Mouse (Mus musculus) adrenal gland, adult 2 months (tissue): ENCODE results near the gene Tmem212. TPM values are rescaled to one million over a fixed set of nuclear protein-coding genes. Genes with fewer than 3 reads are reported as not detected.

ENCODE experiments used
- DNase-seq: peaks from one replicate; pipeline ENCODE4 v3.0.0; 2021
- polyA plus RNA-seq: library from polyadenylated mRNA; depleted of rRNA; stranded (reverse); fragments of >200 nt; gene quantifications from 2 replicates; pipeline ENCODE4 v1.2.3, GENCODE M21; 2012; rRNA removed
- total RNA-seq, 2 experiments: library from RNA; stranded (reverse); gene quantifications; 2 replicates each; pipeline ENCODE4 v1.2.3; 2021

Gene Tmem212
- total and polyA plus RNA-seq, 3 experiments = not detected

DNA sequence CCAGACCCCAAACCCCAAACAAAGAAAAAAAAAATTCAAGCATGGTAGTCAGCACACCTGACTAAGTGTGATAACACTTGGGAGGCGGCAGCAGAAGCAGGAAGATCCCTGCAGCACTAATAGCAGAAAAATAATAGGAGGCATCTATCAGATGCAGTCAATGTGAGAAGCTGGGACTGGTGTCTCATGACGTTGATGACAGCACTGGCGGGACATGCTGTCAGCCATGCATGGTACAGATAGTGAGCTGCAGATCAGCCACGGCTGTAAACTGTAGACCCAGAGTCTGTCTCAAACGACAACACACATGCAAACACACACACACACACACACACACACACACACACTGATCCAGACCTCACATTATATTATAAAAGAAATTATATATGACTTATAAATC lies 52.9 kb downstream of the Tmem212 start:
- DNase-seq = no peak

- no peak for DNase-seq
These were observed 53.3 kb downstream of the Tmem212 start for GRCm38 (mm10) chr3:27842856-27843255.

DNA sequence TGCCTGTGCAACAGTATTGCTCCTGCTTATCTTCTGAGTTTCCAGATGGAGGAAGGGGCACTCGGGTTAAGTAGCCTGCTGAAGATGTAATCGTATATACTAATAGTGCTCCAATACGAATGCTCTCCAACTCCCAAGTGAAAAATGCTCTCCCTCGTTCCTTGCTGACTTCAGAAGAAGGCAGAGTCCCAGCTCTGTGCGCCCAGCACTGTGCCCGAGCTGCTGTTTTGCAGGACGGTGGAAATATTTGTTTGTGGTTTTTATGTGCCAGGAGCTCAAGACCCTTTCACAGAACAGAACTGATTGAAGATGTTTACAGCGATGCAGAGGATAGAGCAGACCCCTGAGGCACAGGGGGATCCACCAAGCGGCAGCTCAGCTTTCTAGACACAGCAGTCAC lies 55.9 kb downstream of the Tmem212 start:
- no peak for DNase-seq

GRCm38 (mm10) chr3:27839795-27840194 lies 56.4 kb downstream of the Tmem212 start:
- no peak for DNase-seq

DNA sequence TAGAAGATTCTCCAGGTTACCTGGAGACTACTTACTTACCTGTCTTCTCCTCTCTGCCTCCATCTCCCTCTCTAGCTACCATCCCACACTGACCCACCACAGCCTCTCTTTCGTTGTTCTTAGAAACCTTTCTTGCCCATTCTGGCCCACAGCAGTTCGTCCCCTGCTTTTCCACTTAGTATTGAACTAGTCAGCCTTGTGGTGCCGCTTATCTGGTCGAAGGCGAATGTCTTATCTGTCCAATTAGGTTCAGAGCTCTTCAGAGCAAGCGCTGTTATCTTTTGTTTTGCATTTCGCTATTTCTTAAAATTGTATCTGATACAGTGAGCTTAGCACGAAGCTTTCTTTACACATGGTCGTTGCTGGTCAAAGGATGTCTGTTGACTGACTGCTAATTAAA lies 56.9 kb downstream of the Tmem212 start:
- DNase-seq = no peak

GRCm38 (mm10) chr3:27836297-27836696 lies 59.9 kb downstream of the Tmem212 start:
- DNase-seq = no peak

GRCm38 (mm10) chr3:27835786-27836185 lies 60.4 kb downstream of the Tmem212 start:
- DNase-seq = no peak

DNA sequence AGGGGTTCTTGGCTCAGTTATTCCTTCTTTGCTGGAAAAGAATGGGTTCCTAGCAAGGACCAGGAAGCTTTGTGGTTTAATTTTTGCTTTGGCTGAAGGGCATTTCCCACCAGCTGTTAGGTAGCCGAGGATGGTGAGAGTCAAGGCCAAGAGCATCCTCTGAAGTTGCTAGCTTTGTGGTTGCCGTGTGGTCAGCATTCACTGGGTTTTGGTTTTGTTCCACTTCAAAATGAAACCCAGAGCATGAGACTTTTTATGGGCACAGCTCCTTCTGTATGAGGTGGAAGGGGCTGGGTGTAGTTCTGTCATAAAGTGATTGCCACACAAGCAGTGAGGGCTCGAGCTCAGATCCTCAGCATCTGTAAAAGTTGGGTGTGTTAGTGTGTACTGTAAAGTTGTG lies 67.4 kb downstream of the Tmem212 start:
- no peak for DNase-seq

DNA sequence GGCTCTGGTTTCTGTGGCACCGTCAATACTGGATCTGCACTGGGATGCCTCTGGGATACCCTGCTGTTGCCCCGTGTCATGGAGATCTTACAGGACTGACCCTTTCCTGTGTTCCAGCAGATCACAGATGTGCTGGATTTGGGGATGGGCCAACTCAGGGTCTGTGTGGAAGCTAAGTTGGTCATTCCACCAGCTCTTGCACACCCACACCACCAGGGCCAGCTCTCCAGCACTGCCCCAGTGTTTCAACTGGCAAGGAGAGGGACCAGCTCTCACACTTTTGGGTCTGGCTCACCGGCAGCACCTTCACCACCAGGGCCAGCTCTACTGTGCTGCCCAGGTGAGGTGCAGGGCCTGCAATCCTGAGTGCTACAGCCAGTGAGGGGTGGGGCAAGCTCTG lies 68.9 kb downstream of the Tmem212 start:
- DNase-seq = no peak

GRCm38 (mm10) chr3:27825985-27826384 lies 70.2 kb downstream of the Tmem212 start:
- DNase-seq = no peak

Other genes with a start within 250 kb of the Tmem212 start
- gene Fndc3b, start 185.1 kb downstream of the Tmem212 start, total RNA-seq = 100 to 1,000 TPM in 1 of 2 experiments, 10 to 100 TPM in 1; 88.9 to 120 TPM
- gene Fndc3b, start 185.1 kb downstream of the Tmem212 start, polyA plus RNA-seq = 15.5 and 27.9 TPM in 2 replicates
- 1 to 10 TPM; 5.8 to 6.7 TPM for gene Pld1, start 42.3 kb upstream of the Tmem212 start, total RNA-seq
- 0.51 and 0.68 TPM in 2 replicates for gene Pld1, start 42.3 kb upstream of the Tmem212 start, polyA plus RNA-seq